Mouse (Mus musculus) neural tube, embryonic 11.5 days (tissue): ENCODE results near the gene Aldh1l1. TPM values are rescaled to one million over a fixed set of nuclear protein-coding genes. Genes with fewer than 3 reads are reported as not detected.

Source experiments
- ATAC-seq: fragments of 200-750 bp; cut with Nextera tagmentation; 2 replicates; pipeline ENCODE4 v1.8.0; 2017; ENCODE audit warnings: moderate number of reproducible peaks, mild to moderate bottlenecking, moderate TSS enrichment, moderate library complexity; ENCODE audit not compliant: insufficient read depth, low FRiP score, low TSS enrichment
- DNase-seq: peaks from one replicate; pipeline ENCODE4 v3.0.0-alpha.2; 2015; ENCODE audit warnings: low spot score
- H3K27ac ChIP-seq: fragments of 300-500 bp; sonication (generic); 2 replicates; pipeline ENCODE4 v1.5.1; 2014; ENCODE audit warnings: low read depth, mild to moderate bottlenecking, low read length
- H3K27me3 ChIP-seq: fragments of 300-500 bp; sonication (generic); 2 replicates; pipeline ENCODE4 v1.6.1; 2014; ENCODE audit warnings: mild to moderate bottlenecking, low read length, mixed read lengths; ENCODE audit not compliant: control insufficient read depth, insufficient read depth
- H3K36me3 ChIP-seq: fragments of 300-500 bp; sonication (generic); 2 replicates; pipeline ENCODE4 v1.6.1; 2014; ENCODE audit warnings: mild to moderate bottlenecking, low read length, moderate library complexity, mixed read lengths; ENCODE audit not compliant: control insufficient read depth, insufficient read depth
- H3K4me1 ChIP-seq: fragments of 300-500 bp; sonication (generic); 2 replicates; pipeline ENCODE4 v1.6.1; 2014; ENCODE audit warnings: low read length, mixed read lengths; ENCODE audit not compliant: control insufficient read depth, insufficient read depth
- H3K4me2 ChIP-seq: fragments of 300-500 bp; sonication (generic); 2 replicates; pipeline ENCODE4 v1.6.1; 2014; ENCODE audit warnings: low read depth, mild to moderate bottlenecking, moderate library complexity
- H3K4me3 ChIP-seq: fragments of 300-500 bp; sonication (generic); 2 replicates; pipeline ENCODE4 v1.5.1; 2014; ENCODE audit warnings: low read depth, low read length
- H3K9ac ChIP-seq: fragments of 300-500 bp; sonication (generic); 2 replicates; pipeline ENCODE4 v1.6.1; 2014; ENCODE audit warnings: mild to moderate bottlenecking, low read length
- H3K9me3 ChIP-seq: fragments of 300-500 bp; sonication (generic); 2 replicates; pipeline ENCODE4 v1.6.1; 2016; ENCODE audit warnings: low read length; ENCODE audit not compliant: control insufficient read depth
- WGBS: fragments of 180-500 bp; shearing (Covaris S2); extraction: QIAGEN DNeasy Blood & Tissue Kit; methylation state at CpG from one replicate; pipeline ENCODE4 v1.1.7; 2014; 5-methylcytosine and 5-hydroxymethylcytosine counted together
- polyA plus RNA-seq: library from polyadenylated mRNA; unstranded; fragments of >200 nt; fragmentation: Nextera tagmentation; extraction: Ambion mirVana; gene quantifications from 2 replicates; pipeline ENCODE4 v1.2.1, GENCODE M21; 2014

Aldh1l1 gene
- polyA plus RNA-seq, 1 experiment from 2014 or later = 0.97 TPM

DNA sequence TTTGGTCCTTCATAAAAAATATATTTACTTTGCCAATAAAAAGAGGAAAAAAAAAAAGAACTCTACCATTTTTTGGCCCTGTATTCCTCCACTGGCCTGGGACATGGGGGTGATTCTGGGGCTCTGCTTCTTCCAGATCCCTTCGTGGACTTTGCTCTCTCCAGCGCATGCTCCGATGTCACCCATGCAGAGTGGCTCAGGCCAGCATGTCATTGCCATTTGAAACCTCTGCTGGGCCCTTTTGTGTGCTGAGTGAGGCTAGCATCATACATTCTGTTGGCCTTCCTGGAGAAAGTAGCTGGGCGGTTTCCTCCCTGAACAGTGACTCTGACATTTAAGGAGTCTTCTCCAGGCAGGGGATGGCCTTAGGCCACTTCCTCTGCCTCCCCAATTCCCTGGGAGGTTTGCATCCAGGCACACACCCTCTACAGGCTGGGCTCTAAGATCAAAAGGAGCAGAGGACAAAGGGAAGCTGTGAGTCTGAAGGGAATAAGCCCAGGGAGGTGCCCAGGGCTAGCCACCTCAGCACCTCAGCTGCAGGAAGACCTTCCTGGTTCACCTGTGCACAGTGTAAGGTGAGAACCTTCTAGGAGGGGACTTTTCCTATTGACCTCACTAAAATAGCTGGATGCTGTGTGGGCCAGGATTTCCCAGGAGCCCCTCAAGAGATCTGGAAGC lies 10.9 kb upstream of the Aldh1l1 start:
- Histone ChIP-seq H3K27me3 (no peaks in the 10 kb centered on the region), H3K4me3 (no peak overlapping the region), H3K4me1 (peaks cover 3% of the 10 kb centered on the region; the same call in 1 of the 2 replicates), H3K36me3 (no peaks in the 10 kb centered on the region), H3K9me3 (no peaks in the 10 kb centered on the region), H3K9ac (no peak overlapping the region), H3K4me2 (no peak overlapping the region), H3K27ac (no peak overlapping the region)
- ATAC-seq = no peak
- 71% methylated on average over 4 of the region's 4 CpGs for WGBS
- no peak for DNase-seq

DNA sequence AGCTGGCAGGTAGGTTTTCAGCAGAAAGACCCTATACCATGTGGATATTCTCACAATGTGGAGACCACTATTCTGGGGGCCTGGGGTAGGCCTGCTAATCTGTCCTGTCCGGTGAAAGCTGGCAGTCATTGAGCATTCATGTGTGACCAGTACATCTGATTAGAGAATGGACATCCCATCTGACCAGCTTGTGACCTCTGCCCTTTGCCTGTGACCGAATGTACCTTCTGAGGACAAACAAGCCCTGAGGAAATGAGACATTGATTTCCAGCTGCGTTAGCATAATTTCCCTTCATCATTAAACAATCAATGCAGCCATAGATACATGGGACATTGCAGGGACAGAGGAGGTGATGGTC lies 10.4 kb upstream of the Aldh1l1 start:
- Histone ChIP-seq H3K27me3 (no peaks in the 10 kb centered on the region), H3K9ac (no peak overlapping the region), H3K4me3 (no peak overlapping the region), H3K4me2 (no peak overlapping the region), H3K4me1 (peaks cover 3% of the 10 kb centered on the region; the same call in 1 of the 2 replicates), H3K36me3 (no peaks in the 10 kb centered on the region), H3K27ac (no peak overlapping the region), H3K9me3 (no peaks in the 10 kb centered on the region)
- WGBS = 71% methylated on average over 3 of the region's 3 CpGs
- DNase-seq (no peak), ATAC-seq (no peak)

DNA sequence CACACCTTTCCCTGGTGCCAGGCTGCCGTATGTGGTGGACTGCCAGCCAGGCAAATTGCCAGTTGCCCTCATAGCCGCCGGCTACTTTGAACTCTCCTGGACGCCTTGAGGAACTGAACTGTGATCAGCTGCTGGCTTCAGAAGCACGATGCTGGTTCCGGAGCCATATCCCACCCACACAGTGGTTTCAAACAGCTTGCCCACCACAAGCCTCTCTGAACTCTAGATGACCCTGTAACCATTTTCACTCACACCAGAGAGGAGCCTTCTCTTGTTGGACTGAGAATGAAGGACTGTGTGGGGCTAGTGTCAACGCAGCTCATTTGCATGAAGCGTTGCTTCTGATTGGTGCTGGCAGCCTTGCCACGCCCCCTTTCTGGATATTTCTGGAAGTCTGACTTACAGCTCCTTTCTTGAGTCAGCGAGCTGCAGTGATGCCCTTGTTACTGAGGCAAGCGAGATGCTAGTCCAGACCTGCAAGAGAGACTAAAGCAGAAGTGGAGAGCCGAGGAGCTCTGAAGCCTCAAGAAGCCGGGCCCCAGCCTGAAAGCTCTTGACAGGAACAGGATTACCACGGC lies 9.2 kb upstream of the Aldh1l1 start:
- no peak overlapping the region for H3K4me2 ChIP-seq
- H3K4me1 ChIP-seq = peaks cover 3% of the 10 kb centered on the region; the same call in 1 of the 2 replicates
- H3K9ac ChIP-seq = no peak overlapping the region
- H3K4me3 ChIP-seq = no peak overlapping the region
- H3K27ac ChIP-seq = no peak overlapping the region
- DNase-seq = peak; percentile 38
- no peaks in the 10 kb centered on the region for H3K9me3 ChIP-seq
- ATAC-seq = peak; percentile 38; the same call in 1 of the 2 replicates
- H3K36me3 ChIP-seq = no peaks in the 10 kb centered on the region
- WGBS = 67% methylated on average over 14 of the region's 14 CpGs
- H3K27me3 ChIP-seq = no peaks in the 10 kb centered on the region

DNA sequence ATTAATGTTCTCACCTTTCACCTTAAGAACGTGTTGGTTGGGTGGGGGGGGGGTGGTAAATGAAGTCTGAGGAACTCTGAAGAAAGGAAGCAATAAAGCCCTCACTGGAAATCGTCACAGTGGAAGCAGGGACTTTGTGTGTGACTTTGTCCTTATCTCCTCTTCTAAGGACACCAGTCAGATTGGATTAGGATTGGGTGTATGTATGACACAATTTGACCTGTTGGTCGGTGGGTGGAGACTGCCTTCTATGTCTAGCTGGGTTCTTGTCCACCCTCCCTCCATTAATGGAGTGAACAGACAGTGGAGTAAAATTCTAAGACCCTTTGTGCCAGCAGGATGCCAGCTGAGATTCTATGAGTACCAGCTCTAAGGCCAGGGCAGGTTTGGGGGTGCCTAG lies 2.0 kb upstream of the Aldh1l1 start:
- no peak overlapping the region for H3K27ac ChIP-seq

DNA sequence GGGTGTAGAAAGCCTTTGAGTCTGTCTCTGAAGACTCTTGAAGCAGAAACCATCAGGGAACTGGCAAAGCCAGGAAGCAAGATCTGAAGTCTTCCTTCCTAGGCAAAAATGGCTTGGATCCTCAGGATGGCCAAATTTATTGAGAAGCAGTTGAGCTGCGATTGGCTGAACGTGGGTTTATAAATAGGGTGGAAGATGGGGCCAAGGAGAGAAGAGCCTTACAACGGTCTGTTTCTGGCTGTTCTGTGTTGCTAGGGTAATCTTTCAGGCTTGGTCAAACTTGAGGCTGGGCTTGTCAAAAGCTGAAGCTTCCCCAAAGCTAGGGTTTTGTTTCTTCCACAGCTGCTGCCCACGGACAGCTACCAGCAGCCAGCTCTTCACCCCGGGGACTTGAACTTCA lies 1.4 kb upstream of the Aldh1l1 start:
- Histone ChIP-seq H3K4me2 (no peak overlapping the region), H3K9ac (no peak overlapping the region), H3K9me3 (no peaks in the 10 kb centered on the region), H3K27me3 (no peaks in the 10 kb centered on the region), H3K4me1 (no peaks in the 10 kb centered on the region), H3K36me3 (no peaks in the 10 kb centered on the region), H3K4me3 (no peak overlapping the region), H3K27ac (no peak overlapping the region)
- no peak for DNase-seq
- no peak for ATAC-seq
- 88% methylated on average over 5 of the region's 5 CpGs for WGBS

More for the DNA sequence above, 2.0 kb upstream of the Aldh1l1 start:
- no peaks in the 10 kb centered on the region for H3K9me3 ChIP-seq
- H3K4me2 ChIP-seq = no peak overlapping the region
- ATAC-seq (no peak), DNase-seq (no peak)
- no peaks in the 10 kb centered on the region for H3K36me3 ChIP-seq
- no peak overlapping the region for H3K4me3 ChIP-seq
- H3K27me3 ChIP-seq = no peaks in the 10 kb centered on the region
- WGBS = 68% methylated on average over 3 of the region's 3 CpGs
- no peaks in the 10 kb centered on the region for H3K4me1 ChIP-seq
- no peak overlapping the region for H3K9ac ChIP-seq

DNA sequence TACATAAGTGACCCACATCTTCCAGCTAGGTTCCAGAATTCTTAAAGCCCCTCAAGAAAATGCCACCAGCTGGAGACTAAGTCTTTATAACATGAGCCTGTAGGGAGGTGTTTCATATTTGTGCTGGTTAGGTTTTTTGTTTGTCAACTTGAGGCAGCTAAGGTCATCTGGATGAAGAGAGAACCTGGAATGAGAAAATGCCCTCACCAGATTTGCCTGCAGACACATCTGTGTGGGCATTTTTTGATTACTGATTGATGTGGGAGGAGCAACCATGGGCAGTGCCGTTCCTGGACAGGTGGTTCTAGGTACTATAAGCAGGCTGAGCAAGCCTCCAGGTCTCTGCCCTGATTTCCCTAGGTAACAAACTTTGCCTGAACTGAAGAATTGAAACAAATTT lies 1.3 kb downstream of the Aldh1l1 start:
- no peak overlapping the region for H3K9ac ChIP-seq
- no peak for DNase-seq
- no peaks in the 10 kb centered on the region for H3K9me3 ChIP-seq
- no peak for ATAC-seq
- H3K4me1 ChIP-seq = no peaks in the 10 kb centered on the region
- WGBS = 92% methylated on average over 1 of the region's 1 CpGs
- H3K36me3 ChIP-seq = no peaks in the 10 kb centered on the region
- no peak overlapping the region for H3K4me3 ChIP-seq
- H3K27ac ChIP-seq = no peak overlapping the region
- H3K27me3 ChIP-seq = no peaks in the 10 kb centered on the region
- no peak overlapping the region for H3K4me2 ChIP-seq

DNA sequence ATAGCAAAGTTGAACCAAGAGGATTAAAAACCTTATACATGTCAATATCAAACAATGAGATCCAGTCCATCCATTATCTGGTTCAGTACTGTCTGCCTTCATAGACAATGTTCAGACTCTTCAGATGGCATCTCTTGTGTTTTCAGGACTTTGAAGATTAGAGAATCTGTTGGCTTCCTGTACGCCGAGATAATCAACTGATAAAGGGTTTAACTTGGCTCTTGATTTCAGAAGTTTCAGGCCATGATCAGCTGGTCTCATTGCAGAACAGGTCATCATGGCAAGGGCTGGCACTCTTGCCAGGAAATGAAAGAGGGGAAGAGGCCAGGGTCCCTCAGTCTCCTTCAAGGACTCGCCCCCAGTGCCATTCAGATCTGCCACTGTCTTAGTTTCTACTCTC lies 3.3 kb downstream of the Aldh1l1 start:
- WGBS = 85% methylated on average over 3 of the region's 3 CpGs
- ATAC-seq (no peak), DNase-seq (no peak)
- H3K27ac ChIP-seq = no peak overlapping the region
- no peaks in the 10 kb centered on the region for H3K27me3 ChIP-seq
- no peak overlapping the region for H3K4me3 ChIP-seq
- no peak overlapping the region for H3K9ac ChIP-seq
- no peaks in the 10 kb centered on the region for H3K9me3 ChIP-seq
- no peaks in the 10 kb centered on the region for H3K4me1 ChIP-seq
- no peak overlapping the region for H3K4me2 ChIP-seq
- no peaks in the 10 kb centered on the region for H3K36me3 ChIP-seq

DNA sequence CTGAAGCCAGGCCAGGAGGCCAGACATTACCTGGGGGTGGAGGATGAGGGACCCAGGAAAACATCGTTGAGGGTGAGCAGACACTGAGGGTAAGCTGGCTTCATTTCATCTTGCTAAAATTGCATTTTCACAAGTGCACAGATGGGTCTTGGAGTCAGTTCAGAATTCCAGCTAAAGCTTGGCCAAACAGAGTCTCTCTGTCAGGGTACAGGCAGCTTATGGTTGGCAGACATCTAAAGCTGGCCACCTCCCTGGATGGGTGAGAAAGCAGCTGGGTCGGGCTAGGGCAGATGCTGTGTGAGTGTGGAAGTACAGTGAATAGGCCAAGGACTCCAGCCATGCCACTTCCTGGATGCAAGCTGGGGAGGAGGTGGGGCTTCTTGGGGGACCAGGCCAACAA lies 4.7 kb downstream of the Aldh1l1 start:
- DNase-seq = no peak
- no peaks in the 10 kb centered on the region for H3K9me3 ChIP-seq
- ATAC-seq = no peak
- H3K27ac ChIP-seq = no peak overlapping the region
- H3K4me3 ChIP-seq = no peak overlapping the region
- H3K9ac ChIP-seq = no peak overlapping the region
- no peaks in the 10 kb centered on the region for H3K36me3 ChIP-seq
- no peaks in the 10 kb centered on the region for H3K27me3 ChIP-seq
- no peak overlapping the region for H3K4me2 ChIP-seq
- WGBS = 84% methylated on average over 2 of the region's 2 CpGs
- H3K4me1 ChIP-seq = no peaks in the 10 kb centered on the region
